Mouse (Mus musculus) lung, postnatal 0 days (tissue): Measurements from ENCODE around the gene Pfn1. TPM values are rescaled to one million over a fixed set of nuclear protein-coding genes. Genes with fewer than 3 reads are reported as not detected.

Experiments used
- ATAC-seq: fragments of 200-750 bp; cut with Nextera tagmentation; 2 replicates; pipeline ENCODE4 v1.8.0; 2017; ENCODE audit warnings: moderate library complexity
- DNase-seq: peaks from one replicate; pipeline ENCODE4 v3.0.0-alpha.2; 2016; ENCODE audit warnings: low spot score
- H3K27ac ChIP-seq: fragments of 300-500 bp; sonication (generic); 2 replicates; pipeline ENCODE4 v1.5.1; 2014; ENCODE audit warnings: antibody characterized with exemption, mild to moderate bottlenecking, low read length, mixed read lengths
- H3K27me3 ChIP-seq: fragments of 300-500 bp; sonication (generic); replicated peaks from 2 replicates; pipeline ENCODE4 v1.6.1; 2014; ENCODE audit warnings: low read length, mixed read lengths; ENCODE audit not compliant: insufficient read depth
- H3K36me3 ChIP-seq: fragments of 300-500 bp; sonication (generic); 2 replicates; pipeline ENCODE4 v1.6.1; 2014; ENCODE audit warnings: low read length, mixed read lengths; ENCODE audit not compliant: insufficient read depth
- H3K4me1 ChIP-seq: fragments of 300-500 bp; sonication (generic); 2 replicates; pipeline ENCODE4 v1.6.1; 2014; ENCODE audit warnings: antibody characterized with exemption, low read depth, low read length, mixed read lengths; ENCODE audit not compliant: insufficient read depth
- H3K4me2 ChIP-seq: fragments of 300-500 bp; sonication (generic); replicated peaks from 2 replicates; pipeline ENCODE4 v1.6.1; 2014; ENCODE audit warnings: low read depth, mild to moderate bottlenecking, low read length, moderate library complexity, mixed read lengths
- H3K4me3 ChIP-seq: fragments of 300-500 bp; sonication (generic); 2 replicates; pipeline ENCODE4 v1.5.1; 2014; ENCODE audit warnings: low read depth, low read length
- H3K9ac ChIP-seq: fragments of 300-500 bp; sonication (generic); replicated peaks from 2 replicates; pipeline ENCODE4 v1.6.1; 2014; ENCODE audit warnings: low read depth, mild to moderate bottlenecking
- H3K9me3 ChIP-seq: fragments of 300-500 bp; sonication (generic); 2 replicates; pipeline ENCODE4 v1.6.1; 2016; ENCODE audit warnings: low read length, mixed read lengths
- CTCF ChIP-seq: IDR thresholded peaks from 2 replicates; pipeline ENCODE4 v1.5.1; 2016; ENCODE audit warnings: antibody characterized with exemption, mild to moderate bottlenecking
- EP300 ChIP-seq: IDR thresholded peaks from 2 replicates; pipeline ENCODE4 v1.6.1; 2016; ENCODE audit warnings: antibody characterized with exemption, mild to moderate bottlenecking, control low read depth
- WGBS: fragments of 180-500 bp; shearing (Covaris S2); extraction: QIAGEN DNeasy Blood & Tissue Kit; methylation state at CpG from one replicate; pipeline ENCODE4 v1.1.7; 2014; 5-methylcytosine and 5-hydroxymethylcytosine counted together
- polyA plus RNA-seq: library from polyadenylated mRNA; unstranded; fragments of >200 nt; fragmentation: Nextera tagmentation; extraction: Ambion mirVana; gene quantifications from 2 replicates; pipeline ENCODE4 v1.2.1, GENCODE M21; 2015

The Pfn1 gene
- polyA plus RNA-seq, 1 experiment from 2014 or later = 1,206 TPM

DNA sequence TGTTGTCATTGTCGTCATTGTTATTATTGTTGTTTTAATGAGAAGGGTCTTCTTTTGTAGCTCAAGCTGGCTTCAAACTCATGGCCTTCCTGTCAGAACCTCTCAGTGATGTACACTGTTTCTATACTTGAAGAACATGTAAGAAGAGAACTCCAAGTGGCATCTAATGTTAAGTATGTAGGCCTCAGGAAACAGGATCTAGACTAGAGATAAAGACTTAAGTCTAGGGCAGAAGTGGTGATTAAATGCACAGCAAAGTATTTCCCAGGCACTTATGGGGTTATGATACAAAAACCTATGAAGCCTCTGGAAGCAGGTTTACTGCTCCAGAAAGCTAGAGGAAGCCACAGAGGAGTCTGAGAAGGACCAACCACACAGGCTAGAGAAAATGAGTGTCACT is 16.2 kb downstream of the Pfn1 start:
- ATAC-seq (no peak), DNase-seq (no peak)
- H3K4me2 ChIP-seq = no peak overlapping the region
- no peak overlapping the region for H3K27ac ChIP-seq
- no peaks in the 10 kb centered on the region for H3K9me3 ChIP-seq
- TF ChIP-seq EP300 (no peak), CTCF (no peak)
- H3K9ac ChIP-seq = no peak overlapping the region
- H3K4me3 ChIP-seq = no peak overlapping the region
- H3K27me3 ChIP-seq = no peaks in the 10 kb centered on the region
- H3K36me3 ChIP-seq = 0 out of 2 replicates have a peak, but pooled peaks cover 4% of the 10 kb centered on the region
- WGBS = 87% methylated on average over 1 of the region's 1 CpGs
- H3K4me1 ChIP-seq = peaks cover 7% of the 10 kb centered on the region; the same call in 1 of the 2 replicates

DNA sequence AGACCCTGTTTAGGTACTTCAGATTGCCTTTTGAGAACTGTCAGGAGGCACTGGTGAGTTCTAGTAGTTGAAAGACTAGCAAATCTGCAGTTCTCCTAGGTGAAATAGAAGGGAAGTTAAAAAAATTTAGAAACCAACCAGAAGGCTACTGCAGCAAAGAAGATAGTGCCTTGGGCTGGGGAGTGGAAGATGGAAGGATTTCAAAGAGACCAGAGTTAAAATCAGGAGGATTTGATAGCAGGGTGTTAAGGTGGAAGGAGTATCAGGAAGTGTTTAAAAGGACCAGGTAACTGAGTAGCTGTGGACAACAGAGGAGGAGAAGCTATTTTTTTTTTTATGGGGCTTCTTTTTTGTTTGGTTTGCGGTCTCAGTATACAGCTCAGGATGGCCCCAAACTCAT is 16.7 kb downstream of the Pfn1 start:
- no peak overlapping the region for H3K27ac ChIP-seq
- WGBS = 85% methylated on average over 1 of the region's 1 CpGs
- no peak for TF ChIP-seq CTCF
- TF ChIP-seq EP300 = no peak

DNA sequence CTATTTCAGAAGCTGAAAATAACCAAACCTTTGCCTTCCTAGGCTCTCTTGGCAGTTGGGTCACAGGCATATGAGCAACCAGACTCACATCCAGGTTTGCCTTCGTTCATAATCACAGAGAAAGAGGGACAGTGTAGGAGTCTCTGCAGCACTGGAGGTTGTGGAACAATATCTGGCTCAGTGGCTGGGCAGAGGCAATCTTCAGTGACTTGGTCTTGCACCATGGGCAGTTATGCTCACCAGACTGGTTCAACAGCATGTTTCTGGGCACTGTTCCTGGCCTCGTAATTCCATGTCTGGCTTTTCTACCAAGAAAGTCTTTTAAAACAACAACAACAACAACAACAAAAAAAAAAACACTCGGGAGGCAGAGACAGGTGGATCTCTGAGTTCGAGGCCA is 18.8 kb downstream of the Pfn1 start:
- no peak for TF ChIP-seq CTCF
- no peak for TF ChIP-seq EP300
- Histone ChIP-seq H3K4me2 (no peak overlapping the region), H3K9ac (no peak overlapping the region), H3K36me3 (no peaks in the 10 kb centered on the region), H3K4me3 (no peak overlapping the region), H3K9me3 (no peaks in the 10 kb centered on the region), H3K27ac (no peak overlapping the region), H3K27me3 (no peaks in the 10 kb centered on the region), H3K4me1 (peaks cover 7% of the 10 kb centered on the region; the same call in 1 of the 2 replicates)
- 72% methylated on average over 4 of the region's 4 CpGs for WGBS
- ATAC-seq = no peak
- DNase-seq = no peak

More for the DNA sequence above, 16.7 kb downstream of the Pfn1 start:
- no peaks in the 10 kb centered on the region for H3K27me3 ChIP-seq
- H3K4me2 ChIP-seq = no peak overlapping the region
- 0 out of 2 replicates have a peak, but pooled peaks cover 3% of the 10 kb centered on the region for H3K36me3 ChIP-seq
- no peak overlapping the region for H3K9ac ChIP-seq
- peaks cover 7% of the 10 kb centered on the region; the same call in 1 of the 2 replicates for H3K4me1 ChIP-seq
- H3K4me3 ChIP-seq = no peak overlapping the region
- ATAC-seq (no peak), DNase-seq (no peak)
- no peaks in the 10 kb centered on the region for H3K9me3 ChIP-seq

DNA sequence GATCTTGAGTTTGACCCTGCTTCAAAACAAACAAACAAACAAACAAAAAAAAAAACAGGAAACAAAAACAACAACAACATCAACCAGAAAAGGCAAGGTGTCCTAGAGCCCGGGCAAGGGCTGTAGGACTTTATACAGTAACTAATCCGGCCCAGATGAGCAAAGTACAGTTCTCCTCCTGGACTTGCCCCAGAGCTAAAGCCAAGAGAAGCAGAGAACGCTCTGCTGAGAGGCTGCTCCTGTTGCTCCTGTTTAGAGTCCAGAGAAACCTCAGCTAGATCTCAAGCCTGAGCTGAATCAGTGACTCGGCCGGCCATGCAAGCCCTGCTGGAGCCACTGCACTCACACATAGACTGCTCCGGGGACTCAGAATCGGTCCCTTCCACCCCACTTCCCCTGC is 24.3 kb downstream of the Pfn1 start:
- 71% methylated on average over 7 of the region's 7 CpGs for WGBS

DNA sequence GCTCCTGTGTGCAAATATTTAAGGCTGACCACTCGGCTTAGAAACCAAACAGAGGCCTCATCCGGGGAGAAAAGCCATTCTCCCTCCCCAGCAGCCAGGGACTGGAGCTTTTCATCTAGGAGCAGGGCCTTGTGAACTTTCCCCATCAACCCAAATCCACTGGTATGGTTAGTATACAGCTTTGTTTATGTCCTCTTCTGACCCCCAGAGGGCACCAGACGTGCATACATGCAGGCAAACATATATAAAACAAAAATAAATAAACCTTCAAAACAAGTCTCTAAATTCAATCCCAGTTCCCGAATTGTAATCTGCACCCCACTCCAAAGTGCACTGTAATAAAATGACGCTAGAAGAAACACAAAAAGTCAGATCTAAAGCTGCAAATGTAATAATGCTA is 24.9 kb downstream of the Pfn1 start:
- Histone ChIP-seq H3K36me3 (no peaks in the 10 kb centered on the region), H3K27ac (no peak overlapping the region), H3K4me2 (no peak overlapping the region), H3K27me3 (no peaks in the 10 kb centered on the region), H3K9me3 (no peaks in the 10 kb centered on the region), H3K9ac (no peak overlapping the region), H3K4me3 (no peak overlapping the region), H3K4me1 (no peaks in the 10 kb centered on the region)
- no peak for ATAC-seq
- peak; percentile 61 for DNase-seq
- 46% methylated on average over 5 of the region's 5 CpGs for WGBS
- TF ChIP-seq CTCF (peak; percentile 58), EP300 (no peak)

More for the DNA sequence above, 24.3 kb downstream of the Pfn1 start:
- TF ChIP-seq CTCF (no peak), EP300 (no peak)
- H3K36me3 ChIP-seq = no peaks in the 10 kb centered on the region
- no peak overlapping the region for H3K9ac ChIP-seq
- H3K4me1 ChIP-seq = no peaks in the 10 kb centered on the region
- ATAC-seq (no peak), DNase-seq (no peak)
- H3K9me3 ChIP-seq = no peaks in the 10 kb centered on the region
- no peak overlapping the region for H3K4me3 ChIP-seq
- no peaks in the 10 kb centered on the region for H3K27me3 ChIP-seq
- H3K4me2 ChIP-seq = no peak overlapping the region
- H3K27ac ChIP-seq = no peak overlapping the region

DNA sequence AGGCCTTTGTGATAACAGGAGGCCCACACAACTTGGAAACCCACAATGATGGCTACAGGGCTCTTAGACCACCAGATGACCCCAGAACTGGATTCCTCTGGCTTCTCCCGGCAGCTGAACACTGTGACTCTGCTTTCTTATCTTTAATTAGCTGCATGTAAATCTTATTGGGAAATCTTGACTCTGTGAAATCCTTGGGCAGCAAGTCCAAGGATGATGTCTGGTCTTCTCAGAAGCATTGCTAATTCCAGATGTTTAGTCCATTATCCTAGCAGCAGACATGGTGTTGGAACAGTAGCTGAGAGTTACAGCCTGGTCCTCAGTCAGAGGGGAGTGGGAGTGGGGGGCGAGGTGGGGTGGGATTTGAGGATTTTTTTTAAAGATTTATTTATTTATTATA is 26.0 kb downstream of the Pfn1 start:
- Histone ChIP-seq H3K9me3 (no peaks in the 10 kb centered on the region), H3K4me1 (no peaks in the 10 kb centered on the region), H3K4me3 (no peak overlapping the region), H3K4me2 (no peak overlapping the region), H3K9ac (no peak overlapping the region), H3K27me3 (no peaks in the 10 kb centered on the region), H3K36me3 (no peaks in the 10 kb centered on the region), H3K27ac (no peak overlapping the region)
- TF ChIP-seq EP300 (no peak), CTCF (no peak)
- peak; percentile 88 for DNase-seq
- WGBS = 45% methylated on average over 2 of the region's 2 CpGs
- peak; percentile 76 for ATAC-seq

DNA sequence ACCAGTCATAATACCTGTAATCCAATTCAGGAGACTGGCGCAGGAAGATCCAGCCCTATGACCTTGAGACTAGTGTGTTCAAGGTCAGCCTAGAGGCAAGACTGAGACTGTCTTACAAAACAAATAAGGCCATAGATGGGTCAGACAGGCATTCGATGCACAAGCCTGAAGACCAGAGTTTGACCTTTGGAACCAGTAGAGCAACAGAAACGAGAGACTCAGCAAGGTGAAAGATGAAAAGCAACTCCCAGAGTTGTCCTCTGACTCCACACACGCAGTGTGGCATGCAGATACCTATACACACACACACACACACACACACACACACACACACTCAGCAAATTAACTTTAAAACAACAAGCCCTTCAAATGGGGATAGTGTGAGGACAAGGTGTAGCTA is 27.6 kb downstream of the Pfn1 start:
- no peak overlapping the region for H3K4me2 ChIP-seq
- TF ChIP-seq EP300 = no peak
- H3K4me3 ChIP-seq = no peak overlapping the region
- no peak overlapping the region for H3K27ac ChIP-seq
- H3K27me3 ChIP-seq = no peaks in the 10 kb centered on the region
- H3K9me3 ChIP-seq = no peaks in the 10 kb centered on the region
- no peak overlapping the region for H3K9ac ChIP-seq
- no peak for ATAC-seq
- H3K4me1 ChIP-seq = no peaks in the 10 kb centered on the region
- no peak for DNase-seq
- H3K36me3 ChIP-seq = no peaks in the 10 kb centered on the region
- 56% methylated on average over 4 of the region's 4 CpGs for WGBS
